Mouse (Mus musculus) urinary bladder, postnatal 10 days (tissue): ENCODE measurements around the gene Hsd17b13.
A peak's percentile ranks its signal among the peaks of the same experiment; 100 is the strongest.

ENCODE experiments used
- DNase-seq: peaks from one replicate; pipeline ENCODE4 v3.0.0; 2022; ENCODE audit warnings: low spot score

The Hsd17b13 gene

DNA sequence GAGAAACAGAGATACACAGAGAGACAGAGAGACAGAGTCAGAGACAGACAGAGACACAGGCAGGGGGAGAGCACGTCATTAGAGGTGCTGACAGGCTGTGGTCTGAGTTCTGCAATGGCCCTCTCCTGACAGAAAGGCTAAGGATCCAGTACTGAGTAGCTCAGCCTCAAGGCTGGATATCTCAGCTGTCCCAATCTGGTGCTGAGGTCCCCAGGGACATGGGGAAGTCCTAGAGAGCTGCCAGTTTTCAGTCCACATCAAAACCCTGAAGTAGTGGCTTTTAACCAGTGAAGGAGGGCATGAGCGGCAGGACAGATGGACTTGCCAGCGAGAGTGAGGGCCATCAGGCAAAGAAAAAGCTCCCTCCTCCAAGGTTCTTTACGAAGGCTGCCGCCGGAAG, 54.1 kb downstream of the Hsd17b13 start:
- DNase-seq, result no peak

GRCm38 (mm10) chr5:103922436-103922835, 54.8 kb downstream of the Hsd17b13 start:
- DNase-seq, result no peak

GRCm38 (mm10) chr5:103919497-103919896, 57.7 kb downstream of the Hsd17b13 start:
- DNase-seq, result no peak

DNA sequence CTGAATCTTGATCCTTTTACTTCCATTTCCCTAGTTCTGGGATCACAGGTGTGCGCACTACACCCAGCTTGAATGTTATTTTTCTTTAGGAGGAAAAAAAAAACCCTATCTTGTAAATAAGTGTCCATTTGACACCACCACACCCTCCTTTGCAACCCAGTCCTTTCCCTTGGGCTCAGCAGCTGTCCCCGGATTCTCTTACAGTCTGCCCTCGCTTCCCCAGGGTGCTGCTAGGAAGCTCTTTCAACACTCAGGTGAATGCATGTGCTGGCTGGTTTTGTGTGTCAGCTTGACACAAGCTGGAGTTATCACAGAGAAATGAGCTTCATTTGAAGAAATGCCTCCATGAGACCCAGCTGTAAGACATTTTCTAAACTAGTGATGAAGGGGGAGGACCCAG, 59.0 kb downstream of the Hsd17b13 start:
- no peak for DNase-seq

DNA sequence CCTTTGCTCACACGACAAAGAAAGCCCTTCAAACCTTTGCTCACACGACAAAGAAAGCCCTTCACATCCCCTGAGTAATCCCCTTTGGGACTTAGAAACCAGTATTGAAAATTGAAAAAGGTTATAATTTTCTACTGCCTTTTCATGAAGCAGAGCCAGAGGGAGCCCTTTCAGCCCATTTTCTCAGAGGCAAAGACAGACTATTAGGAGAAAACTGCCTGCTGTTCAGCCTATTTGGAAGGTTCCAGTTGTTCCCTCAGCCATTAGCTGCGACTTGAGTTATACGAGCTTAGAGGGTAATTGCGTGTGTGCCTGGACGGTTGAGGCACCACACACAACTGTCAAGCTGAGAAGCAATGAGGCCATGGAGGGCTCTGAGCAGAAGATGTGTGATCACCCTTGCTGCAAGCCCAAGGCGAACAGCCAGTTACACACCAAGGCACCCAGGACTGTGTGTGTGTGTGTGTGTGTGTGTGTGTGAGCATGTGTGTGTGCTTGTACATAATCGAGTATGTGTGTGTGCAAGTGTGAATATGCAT, 59.8 kb downstream of the Hsd17b13 start:
- DNase-seq, result no peak

GRCm38 (mm10) chr5:103916595-103917356, 60.4 kb downstream of the Hsd17b13 start:
- no peak for DNase-seq

DNA sequence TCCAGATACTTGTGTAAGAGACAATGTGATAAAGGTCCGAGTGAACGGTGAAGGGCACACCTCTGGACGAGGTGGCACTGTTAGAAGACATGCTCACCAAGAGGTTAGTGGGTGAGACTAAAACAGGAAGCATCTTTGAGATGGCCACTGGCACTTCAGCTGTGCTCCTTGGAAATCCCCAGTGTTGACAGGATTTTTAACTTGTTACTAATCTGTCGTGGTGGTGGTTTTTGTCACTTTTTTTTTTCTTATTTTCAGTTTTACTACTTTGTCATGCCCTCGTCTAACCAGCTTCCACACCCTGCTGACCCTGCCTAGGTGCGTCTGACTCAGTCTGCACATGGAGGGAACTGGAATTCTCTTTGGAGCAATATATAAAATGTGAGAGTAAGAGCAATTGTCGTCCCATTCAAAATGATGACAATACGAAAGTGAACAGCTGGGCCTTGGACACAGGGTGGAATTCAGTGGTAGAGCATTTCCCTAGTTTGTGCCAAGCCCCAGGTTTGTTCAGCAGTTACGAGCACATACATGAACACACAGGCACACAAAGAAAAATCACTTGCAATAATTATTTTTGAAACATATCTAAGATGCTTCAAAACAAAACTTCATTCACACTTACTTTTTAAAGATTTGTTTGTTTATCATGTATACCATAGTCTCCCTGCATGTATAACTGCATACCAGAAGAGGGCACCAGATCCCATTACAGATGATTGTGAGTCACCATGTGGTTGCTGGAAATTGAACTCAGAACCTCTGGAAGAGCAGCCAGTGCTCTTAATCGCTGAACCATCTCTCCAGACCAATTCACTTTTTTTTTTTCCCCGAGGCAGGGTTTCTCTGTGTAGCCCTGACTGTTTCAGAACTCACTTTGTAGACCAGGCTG, 62.6 kb downstream of the Hsd17b13 start:
- DNase-seq, result no peak

GRCm38 (mm10) chr5:103913150-103913549, 64.1 kb downstream of the Hsd17b13 start:
- DNase-seq, result no peak

DNA sequence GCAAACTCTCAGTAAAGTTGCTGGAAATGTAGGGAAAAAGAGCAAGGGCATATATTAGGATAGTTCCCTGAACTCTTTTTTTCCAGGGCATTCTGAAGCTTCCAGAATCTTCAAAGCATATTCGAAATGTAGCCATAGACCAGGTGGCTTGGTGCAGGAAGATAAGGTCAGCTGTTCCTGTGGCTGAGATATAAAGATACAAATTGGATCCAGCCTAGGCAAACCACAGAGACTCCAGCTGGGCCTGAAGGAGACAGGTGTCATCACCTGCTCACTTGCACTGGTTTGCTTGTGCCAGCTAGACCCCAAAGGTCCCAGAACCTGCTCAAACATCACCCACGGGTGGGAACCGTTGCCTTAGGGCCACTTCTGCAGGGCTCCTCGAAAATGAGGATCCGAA, 65.7 kb downstream of the Hsd17b13 start:
- no peak for DNase-seq

GRCm38 (mm10) chr5:103910748-103911409, 66.3 kb downstream of the Hsd17b13 start, which contains the start of gene Klhl8:
Klhl8 (minus strand) TSS chr5:103911259.
- DNase-seq, result peak; percentile 26

DNA sequence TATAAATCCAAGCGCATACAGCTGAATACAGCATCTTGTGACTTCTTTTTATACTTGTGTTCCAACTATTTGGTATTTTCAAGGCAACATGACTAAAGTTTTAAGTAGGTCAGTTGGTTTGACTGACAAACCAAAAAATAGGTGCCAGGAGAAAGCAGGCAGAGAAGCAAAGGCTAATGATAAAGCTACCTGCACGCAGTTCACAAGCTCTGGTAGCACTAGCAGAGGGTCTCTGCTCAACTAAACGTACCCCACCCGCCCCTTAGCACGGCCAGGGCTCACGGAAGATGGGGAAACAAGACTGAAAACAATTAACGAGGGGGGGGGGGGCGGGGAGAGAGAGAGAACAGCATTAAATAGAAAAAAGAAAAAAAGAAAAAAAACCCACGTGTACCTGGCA, 67.1 kb downstream of the Hsd17b13 start:
- DNase-seq, result no peak

GRCm38 (mm10) chr5:103909466-103909865, 67.7 kb downstream of the Hsd17b13 start:
- no peak for DNase-seq

DNA sequence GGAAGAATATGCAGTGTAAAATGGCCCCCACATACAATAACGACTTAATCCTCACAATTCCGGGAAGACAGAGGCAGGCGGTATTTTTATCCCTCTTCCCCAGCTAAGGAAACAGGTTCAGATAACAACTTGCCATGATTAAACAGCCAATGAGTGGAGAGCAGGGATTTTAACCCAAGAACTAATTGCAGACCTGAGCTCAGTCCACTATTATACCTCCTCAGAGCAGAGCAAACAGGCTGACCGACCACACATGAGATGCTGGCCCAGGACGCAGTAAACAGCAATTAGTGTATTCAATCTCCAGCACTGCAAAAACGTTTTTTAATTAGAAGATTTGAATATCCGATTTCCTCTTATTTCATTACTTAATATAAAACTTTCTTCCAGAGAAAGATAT, 68.4 kb downstream of the Hsd17b13 start:
- no peak for DNase-seq

DNA sequence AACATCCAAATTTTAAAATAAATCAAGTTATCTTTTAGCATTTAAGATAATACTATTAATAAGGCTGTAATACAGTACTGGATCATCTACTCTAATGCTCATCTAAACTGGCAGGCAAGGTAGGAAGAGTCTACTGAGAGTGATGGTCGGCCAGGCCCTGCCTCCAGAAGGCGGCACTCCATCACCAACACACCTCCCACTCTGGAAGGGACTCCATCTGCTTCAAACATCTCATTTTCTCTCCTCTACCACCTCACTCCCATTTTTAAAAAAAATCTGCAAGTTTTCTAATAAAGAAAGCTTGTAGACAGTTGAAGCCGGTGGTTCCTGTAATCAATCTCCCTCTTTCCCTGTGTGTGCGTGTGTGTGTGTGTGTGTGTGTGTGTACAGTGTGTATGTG, 69.4 kb downstream of the Hsd17b13 start:
- no peak for DNase-seq

GRCm38 (mm10) chr5:103906173-103906572, 71.0 kb downstream of the Hsd17b13 start:
- DNase-seq, result no peak
